Mouse (Mus musculus) liver, adult 2 months (tissue): ENCODE data around the gene Msh3.
"Not testable (repeated sequence)": the region's sequence is repeated elsewhere in the genome, so short reads cannot be mapped to it uniquely, and the experiment has no call there.

Experiments
- CTCF ChIP-seq: fragments of 200-500 bp; IDR thresholded peaks from 2 replicates; pipeline ENCODE4 v1.5.1; 2011; ENCODE audit warnings: low read depth, low read length, control low read depth
- POLR2A ChIP-seq: fragments of 200-500 bp; IDR thresholded peaks from 2 replicates; pipeline ENCODE4 v1.6.1; 2011; ENCODE audit warnings: low read length, control low read depth; ENCODE audit not compliant: insufficient read depth; ENCODE audit errors: extremely low read depth

- TF ChIP-seq CTCF, POLR2A: not testable (repeated sequence)
These were observed 182.1 kb downstream of the Msh3 start for GRCm38 (mm10) chr13:92172686-92173085.
